Mouse (Mus musculus) C2C12 (cell line): ENCODE measurements around the gene Ppcdc.

Experiments used
- CEBPB ChIP-seq: IDR thresholded peaks from one replicate; pipeline ENCODE4 v1.6.1; 2011; ENCODE audit warnings: low read depth, mild to moderate bottlenecking, control low read depth, moderate library complexity
- CTCF ChIP-seq: IDR thresholded peaks from one replicate; pipeline ENCODE4 v1.5.1; 2011; ENCODE audit not compliant: control insufficient read depth, insufficient read depth, insufficient read length
- MAX ChIP-seq: IDR thresholded peaks from one replicate; pipeline ENCODE4 v1.6.1; 2011; ENCODE audit warnings: mild to moderate bottlenecking, control low read depth
- MYOD1 ChIP-seq: IDR thresholded peaks from one replicate; pipeline ENCODE4 v1.6.1; 2011; ENCODE audit warnings: low read depth; ENCODE audit not compliant: control insufficient read depth, insufficient read length
- MYOG ChIP-seq: IDR thresholded peaks from one replicate; pipeline ENCODE4 v1.6.1; 2011; ENCODE audit not compliant: control insufficient read depth, insufficient read length; ENCODE audit errors: extremely low read depth
- USF1 ChIP-seq: IDR thresholded peaks from one replicate; pipeline ENCODE4 v1.6.1; 2011; ENCODE audit warnings: low read depth, mild to moderate bottlenecking, control low read depth, moderate library complexity

- TF ChIP-seq CTCF (no peak), MYOG (no peak), CEBPB (no peak), USF1 (no peak), MYOD1 (no peak), MAX (no peak)
Observed at GRCm38 (mm10) chr9:57354377-57355183, 85.3 kb downstream of the Ppcdc start.
